Mouse (Mus musculus) retina, postnatal 1 day (tissue): ENCODE results near the gene Ostf1.

Source experiments
- DNase-seq: peaks from one replicate; pipeline ENCODE4 v3.0.0-alpha.2; 2012

The Ostf1 gene

DNA sequence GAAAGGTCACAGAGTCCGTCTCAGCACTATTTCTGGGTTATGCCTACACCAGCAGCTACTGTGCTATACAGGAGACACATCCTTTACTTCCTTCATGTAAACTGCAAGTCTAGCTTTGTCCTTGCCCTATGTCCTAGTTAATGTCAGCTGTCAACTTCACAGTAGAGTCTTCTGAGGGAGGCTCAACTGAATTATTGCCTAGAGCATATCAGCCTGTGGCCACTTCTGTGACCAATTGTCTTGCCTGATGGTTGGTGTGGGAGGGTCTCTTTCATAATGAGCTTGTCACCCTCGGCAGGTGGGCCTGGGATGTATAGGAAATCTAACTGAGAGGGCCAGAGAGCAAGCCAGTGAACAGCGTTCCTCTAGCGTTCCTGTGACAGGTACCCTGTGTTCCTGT lies 11.8 kb upstream of the Ostf1 start:
- no peak for DNase-seq

DNA sequence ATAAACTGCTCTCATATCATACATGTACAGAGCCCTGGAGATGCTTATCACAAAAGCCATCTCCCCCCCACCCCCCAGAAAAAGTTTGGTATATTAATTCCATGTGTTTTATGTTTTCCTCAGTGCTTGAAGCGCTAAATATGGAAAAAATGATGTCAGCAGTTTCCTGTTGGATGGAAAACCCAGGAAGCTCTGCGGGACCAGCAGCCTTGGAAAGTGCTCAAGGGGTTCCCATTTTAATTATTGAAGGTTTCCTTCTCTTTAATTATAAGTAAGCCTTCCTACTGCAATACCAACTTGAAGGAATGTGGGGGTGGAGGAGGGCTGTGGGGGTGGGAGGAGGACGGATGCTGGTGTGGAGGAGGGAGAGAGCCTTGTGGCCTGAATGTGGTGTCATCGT lies 9.4 kb upstream of the Ostf1 start:
- DNase-seq, result no peak

GRCm38 (mm10) chr19:18639552-18639951 lies 7.9 kb upstream of the Ostf1 start:
- no peak for DNase-seq

- DNase-seq, result no peak
Measured at GRCm38 (mm10) chr19:18638949-18639348, 7.3 kb upstream of the Ostf1 start.

GRCm38 (mm10) chr19:18637954-18638353 lies 6.3 kb upstream of the Ostf1 start:
- no peak for DNase-seq

GRCm38 (mm10) chr19:18632231-18633185 lies 885 bp upstream of the Ostf1 start:
- DNase-seq, result no peak

- no peak for DNase-seq
Measured at GRCm38 (mm10) chr19:18631161-18631643, 421 bp downstream of the Ostf1 start.

DNA sequence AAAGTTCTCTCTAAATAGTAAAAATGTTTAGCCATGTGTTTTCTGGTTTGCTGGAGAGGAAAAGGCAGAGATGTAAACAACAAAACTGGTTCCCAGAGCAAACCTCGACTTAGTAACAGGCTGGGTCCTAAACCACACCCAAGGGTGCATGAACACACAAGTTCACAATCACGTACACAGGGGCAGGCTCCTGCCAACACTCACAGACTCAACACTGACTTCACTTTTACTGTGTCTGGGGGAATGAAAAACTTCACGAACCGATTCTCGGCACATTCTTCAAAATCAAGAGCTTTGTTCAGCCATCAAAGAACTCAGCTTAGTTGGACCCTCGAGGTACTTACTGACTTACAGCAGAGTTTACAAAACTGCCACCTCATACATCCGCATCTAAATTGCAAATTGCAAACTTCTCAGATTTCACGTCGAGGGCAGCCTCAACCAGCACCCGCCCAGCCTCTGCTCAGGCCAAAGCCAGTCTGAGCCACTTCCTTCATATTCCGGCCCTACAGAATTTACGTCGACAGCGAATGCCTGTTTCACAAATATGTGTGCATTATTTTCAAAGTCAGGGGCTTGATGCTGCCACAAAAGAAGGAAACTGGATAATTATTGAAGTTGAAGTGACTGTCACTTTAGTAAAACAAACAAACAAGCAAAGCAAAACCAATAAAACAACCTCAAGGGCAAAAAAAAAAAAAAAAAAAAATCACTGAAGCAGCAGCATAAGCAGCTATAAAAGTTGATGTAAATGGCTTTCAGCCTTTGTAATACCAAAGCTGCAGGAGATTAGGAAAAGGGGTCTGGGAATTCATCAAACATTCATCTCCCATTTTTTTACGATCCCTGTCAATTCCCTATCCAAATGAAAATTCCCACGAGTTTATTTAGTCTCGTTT lies 1.2 kb downstream of the Ostf1 start:
- peak; percentile 9 for DNase-seq

- no peak for DNase-seq
Measured at GRCm38 (mm10) chr19:18629589-18629988, 2.0 kb downstream of the Ostf1 start.

DNA sequence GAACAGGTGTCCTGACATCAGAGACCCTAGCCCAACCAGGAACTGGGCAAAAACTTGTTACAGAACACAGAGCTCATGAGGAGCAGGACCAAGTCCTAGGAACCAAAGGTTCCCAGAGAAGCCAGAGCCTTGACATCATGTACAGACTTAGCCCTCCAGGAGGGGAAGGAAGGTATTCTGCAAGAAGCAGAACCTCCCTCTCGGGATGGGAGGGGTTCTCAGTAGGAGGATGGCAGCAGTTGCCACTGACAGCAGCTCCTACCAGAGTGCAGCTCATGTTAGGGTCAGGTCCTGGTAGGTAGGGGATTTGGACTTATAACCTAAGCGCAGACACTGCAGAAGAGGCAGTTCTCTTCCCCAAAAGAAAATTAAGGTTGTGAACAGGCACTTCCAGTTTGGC lies 7.7 kb downstream of the Ostf1 start:
- DNase-seq, result no peak

- no peak for DNase-seq
Measured at GRCm38 (mm10) chr19:18619691-18620090, 11.9 kb downstream of the Ostf1 start.

GRCm38 (mm10) chr19:18619060-18619459 lies 12.6 kb downstream of the Ostf1 start:
- DNase-seq, result no peak

GRCm38 (mm10) chr19:18617504-18617903 lies 14.1 kb downstream of the Ostf1 start:
- DNase-seq, result no peak

DNA sequence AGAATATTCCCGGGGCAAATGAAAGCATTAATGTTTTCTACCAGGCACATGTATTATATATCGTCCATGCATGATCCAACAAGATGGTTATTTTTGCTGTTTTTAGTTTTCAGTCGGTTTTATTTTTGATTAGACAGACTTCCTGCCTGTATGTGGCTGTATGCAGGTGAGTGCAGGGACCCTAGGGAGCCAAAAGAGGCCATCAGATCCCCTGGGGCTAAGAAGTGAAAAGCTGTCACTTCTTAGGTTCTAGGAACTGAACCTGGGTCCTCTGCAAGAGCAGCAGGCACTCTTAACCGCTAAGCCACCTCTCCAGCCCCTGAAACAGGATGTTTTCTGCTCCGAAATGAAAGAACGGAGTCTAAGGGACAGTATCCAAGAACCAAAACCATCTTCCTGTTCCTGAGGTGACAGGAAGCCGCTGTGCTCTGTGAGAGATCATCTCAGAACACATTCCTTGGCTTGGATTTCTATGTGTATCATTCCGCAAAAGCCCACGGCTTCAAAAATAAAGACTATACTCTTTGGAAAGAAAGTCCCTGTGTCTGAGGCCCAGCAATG lies 15.9 kb downstream of the Ostf1 start:
- DNase-seq, result no peak

GRCm38 (mm10) chr19:18614337-18614736 lies 17.3 kb downstream of the Ostf1 start:
- no peak for DNase-seq

DNA sequence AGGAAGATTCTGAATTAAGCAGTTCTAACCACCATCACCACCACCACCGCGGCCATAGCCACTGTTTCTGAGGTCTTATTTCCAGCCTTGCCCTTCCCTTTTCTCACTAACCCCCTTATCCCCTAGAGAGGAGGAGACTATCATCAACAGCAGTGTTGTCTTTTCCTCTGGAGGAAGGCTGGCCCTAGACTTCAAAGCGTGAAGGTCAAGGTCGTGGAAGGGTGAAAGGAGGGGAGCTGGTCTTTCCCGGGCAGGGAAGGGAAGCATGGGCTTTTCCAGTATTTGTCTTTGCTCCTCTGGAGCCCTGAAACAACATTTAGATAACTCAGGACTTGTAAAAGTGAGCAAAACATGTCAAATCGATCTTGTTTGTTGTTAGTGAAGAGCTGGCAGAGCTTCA lies 22.6 kb downstream of the Ostf1 start:
- no peak for DNase-seq

DNA sequence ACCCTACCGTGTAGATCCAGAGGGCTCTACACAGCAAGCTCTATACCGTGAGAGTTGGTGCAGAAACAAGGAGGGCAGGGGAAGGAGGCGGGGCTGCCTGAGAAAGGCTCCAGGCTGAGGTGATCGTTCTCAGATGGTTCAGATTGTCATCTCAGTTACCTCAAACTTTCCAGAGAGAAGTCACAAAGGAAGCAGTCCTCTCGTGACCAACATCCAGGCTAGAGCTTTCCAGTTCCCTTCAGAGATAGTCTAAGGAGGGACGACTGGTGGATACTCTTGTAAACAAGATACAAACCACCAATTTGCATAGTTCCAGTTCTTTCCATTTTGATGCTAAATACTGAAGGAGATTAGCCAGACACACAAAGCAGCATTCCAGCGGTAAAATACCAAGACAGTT lies 23.7 kb downstream of the Ostf1 start:
- DNase-seq, result no peak

GRCm38 (mm10) chr19:18603011-18603410 lies 28.6 kb downstream of the Ostf1 start:
- no peak for DNase-seq

GRCm38 (mm10) chr19:18600611-18601010 lies 31.0 kb downstream of the Ostf1 start:
- no peak for DNase-seq

DNA sequence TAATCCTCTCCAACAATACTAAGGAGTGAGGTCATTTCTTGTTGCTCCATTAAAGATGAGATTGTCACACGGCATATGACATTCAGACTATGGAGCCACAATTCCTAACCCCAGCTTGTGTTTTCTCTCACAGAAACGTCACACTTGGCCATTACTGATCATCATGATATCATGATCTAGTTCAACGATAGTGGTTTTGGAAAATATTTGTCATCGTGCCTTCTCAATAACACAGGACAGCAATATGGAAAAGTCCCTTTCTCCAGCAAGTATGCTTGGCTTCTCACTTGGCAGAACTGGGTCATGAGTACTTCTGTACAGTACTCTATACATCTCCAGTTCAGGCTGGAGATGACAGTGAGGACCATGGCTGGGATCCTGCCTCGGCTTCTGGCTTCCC lies 32.0 kb downstream of the Ostf1 start:
- no peak for DNase-seq

DNA sequence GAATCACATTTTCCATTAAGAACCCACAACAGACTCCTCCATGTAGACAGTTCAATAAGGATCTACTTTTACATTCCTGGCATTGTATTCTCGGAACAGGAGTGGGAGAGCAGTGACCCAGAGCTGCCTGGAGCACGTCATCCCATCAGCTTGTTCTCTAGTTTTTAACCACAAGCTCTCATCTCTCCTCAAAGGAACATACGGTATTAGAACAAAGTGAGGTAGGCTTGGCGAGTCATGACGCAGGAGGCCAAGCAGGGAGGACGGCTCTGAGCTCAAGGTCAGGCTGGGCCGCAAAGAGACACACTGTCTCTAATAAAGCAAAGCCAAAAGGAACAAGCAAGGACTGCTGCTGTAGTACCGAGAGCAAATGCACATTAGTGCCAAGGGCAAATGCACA lies 32.6 kb downstream of the Ostf1 start:
- no peak for DNase-seq

GRCm38 (mm10) chr19:18598265-18598926 lies 33.2 kb downstream of the Ostf1 start:
- DNase-seq, result no peak

DNA sequence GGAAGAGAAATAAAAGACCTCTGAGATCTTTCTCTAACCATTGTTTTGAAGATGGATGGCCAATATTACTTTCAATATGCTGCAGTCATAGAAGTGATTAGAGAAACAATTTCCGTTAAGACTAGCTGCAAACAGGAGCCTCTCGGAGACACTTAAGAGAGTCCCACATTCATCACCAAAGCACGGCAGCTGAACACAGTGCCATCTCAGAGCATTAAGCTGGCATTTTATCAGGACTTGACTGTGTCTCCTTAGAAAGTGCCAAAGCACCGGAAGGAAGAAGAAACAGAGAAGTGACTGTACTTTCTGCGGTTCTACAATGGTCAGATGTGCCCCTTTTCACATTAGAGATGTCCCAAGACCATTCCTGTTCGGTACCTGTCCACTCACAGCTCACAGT lies 33.9 kb downstream of the Ostf1 start:
- DNase-seq, result no peak
